Mouse (Mus musculus) spleen, adult 2 months (tissue): ENCODE data around the gene Wdr35.

Experiments
- CTCF ChIP-seq: fragments of 200-500 bp; IDR thresholded peaks from 2 replicates; pipeline ENCODE4 v1.5.1; 2011; ENCODE audit warnings: mild to moderate bottlenecking, inconsistent platforms; ENCODE audit not compliant: insufficient read depth, insufficient read length, insufficient replicate concordance; ENCODE audit errors: extremely low read depth
- POLR2A ChIP-seq: fragments of 200-500 bp; IDR thresholded peaks from 2 replicates; pipeline ENCODE4 v1.6.1; 2011; ENCODE audit warnings: low read depth, low read length, inconsistent platforms

DNA sequence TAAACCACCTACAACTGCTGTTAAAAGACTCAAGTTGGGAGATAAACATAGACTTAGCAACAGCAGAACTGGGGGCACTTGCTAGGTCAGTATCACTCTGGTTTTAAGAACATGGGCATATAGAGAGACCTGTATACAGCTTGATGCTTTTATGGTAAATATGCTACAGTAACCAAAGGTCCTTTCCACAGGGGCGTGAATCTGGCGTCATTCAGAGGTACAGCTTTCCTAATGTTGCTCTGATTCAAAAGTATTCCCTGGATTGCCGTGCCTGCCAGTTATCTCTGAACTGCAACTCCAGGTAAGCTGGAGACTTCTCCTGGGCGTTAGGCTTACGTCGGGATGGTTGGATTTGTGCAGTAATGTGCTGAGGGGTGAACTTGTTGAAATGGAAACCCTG lies 34.1 kb downstream of the Wdr35 start:
- TF ChIP-seq POLR2A: no peak
- TF ChIP-seq CTCF: no peak
